Mouse (Mus musculus) heart, adult 18-20 months (tissue): ENCODE results near the gene Irf2bpl. TPM values are rescaled to one million over a fixed set of nuclear protein-coding genes. Genes with fewer than 3 reads are reported as not detected.

Source experiments
- DNase-seq, 2 experiments: peaks; one replicate each; pipeline ENCODE4 v3.0.0; 2021 to 2022; ENCODE audit warnings: mixed read lengths in 1 of 2
- total RNA-seq, 2 experiments: library from RNA; stranded (reverse); gene quantifications; 2 replicates each; pipeline ENCODE4 v1.2.3; 2021

Irf2bpl gene
- total RNA-seq, 2 experiments from 2014 or later: 30.0 to 30.5 TPM

DNA sequence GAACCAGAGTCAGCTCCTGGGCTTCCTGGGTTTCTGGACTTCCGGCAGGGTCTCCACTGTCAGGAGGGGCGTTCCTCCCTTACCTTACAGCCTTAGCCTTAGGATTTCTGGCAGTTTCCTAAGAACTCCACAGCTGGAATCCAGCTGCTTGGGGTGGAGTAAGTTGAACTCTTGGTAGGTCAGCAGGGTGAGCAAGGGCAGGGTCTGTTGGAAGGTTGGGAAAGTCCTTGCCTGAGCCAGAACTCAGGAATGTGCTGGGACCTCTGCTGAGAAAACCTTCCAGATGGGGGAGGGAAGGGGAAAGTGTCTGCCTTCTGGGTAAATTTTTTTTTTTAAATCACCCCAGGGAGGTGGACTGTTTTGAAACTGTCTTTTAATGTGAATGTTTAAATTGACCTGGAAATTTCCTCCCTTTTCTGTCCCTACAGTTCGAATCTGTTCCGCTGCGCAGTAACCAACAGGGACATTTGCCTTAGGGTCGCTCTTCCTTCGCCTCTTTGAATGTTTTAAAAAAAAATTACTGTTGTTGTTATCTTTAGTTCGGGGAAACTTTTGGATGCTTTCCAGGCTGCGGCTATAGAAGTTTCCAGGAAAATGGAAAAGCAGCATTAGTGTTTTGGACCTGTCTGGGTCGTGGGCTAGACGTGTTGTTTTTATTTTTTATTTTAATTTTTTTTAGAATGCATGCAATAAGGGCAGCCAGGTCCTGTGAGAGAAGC lies 15.0 kb upstream of the Irf2bpl start:
- peak; percentile 76 to 88 for DNase-seq

DNA sequence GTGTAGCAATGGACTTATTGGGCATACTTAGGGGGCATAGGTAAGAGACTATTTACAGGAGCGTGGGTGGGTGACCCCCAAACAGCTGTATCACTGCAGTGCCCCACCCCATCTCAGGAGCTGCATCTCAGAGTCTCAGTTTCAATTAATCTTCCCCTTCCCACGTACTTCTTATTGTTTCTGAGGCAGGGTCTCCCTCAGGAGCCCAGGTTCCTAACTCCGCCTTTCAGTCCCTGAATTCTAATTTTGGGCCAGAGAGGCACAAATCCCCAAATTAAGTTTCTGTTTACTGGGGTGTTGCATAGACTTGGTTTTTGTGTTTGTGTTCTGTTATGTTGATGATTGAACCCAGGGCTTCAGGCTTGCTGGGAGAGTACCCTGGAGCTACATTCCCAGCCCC lies 13.8 kb upstream of the Irf2bpl start:
- DNase-seq: no peak

DNA sequence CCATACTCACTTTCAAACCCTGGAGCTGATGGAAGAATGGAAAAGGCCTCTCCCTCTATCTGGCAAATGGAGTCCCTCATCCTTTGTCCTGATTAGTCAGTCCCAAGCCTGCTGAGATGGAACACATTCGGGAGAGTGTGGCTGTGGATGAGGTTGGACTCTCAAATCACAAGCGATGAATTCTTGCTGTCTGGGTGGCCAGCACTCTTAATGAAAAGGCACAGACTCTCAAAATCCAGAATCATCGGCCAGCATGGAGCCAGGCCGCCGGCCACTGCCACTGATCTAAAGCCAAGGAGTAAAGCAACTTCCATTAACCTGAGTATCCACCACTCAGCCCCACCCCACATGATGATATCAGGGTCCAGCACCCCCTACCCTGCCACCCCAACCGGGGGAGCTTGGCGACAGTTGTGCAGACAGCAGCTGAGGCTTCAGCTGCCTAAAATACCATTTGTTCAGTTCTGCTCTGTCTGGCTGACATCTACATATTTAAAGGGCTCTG lies 13.2 kb upstream of the Irf2bpl start:
- DNase-seq: no peak

DNA sequence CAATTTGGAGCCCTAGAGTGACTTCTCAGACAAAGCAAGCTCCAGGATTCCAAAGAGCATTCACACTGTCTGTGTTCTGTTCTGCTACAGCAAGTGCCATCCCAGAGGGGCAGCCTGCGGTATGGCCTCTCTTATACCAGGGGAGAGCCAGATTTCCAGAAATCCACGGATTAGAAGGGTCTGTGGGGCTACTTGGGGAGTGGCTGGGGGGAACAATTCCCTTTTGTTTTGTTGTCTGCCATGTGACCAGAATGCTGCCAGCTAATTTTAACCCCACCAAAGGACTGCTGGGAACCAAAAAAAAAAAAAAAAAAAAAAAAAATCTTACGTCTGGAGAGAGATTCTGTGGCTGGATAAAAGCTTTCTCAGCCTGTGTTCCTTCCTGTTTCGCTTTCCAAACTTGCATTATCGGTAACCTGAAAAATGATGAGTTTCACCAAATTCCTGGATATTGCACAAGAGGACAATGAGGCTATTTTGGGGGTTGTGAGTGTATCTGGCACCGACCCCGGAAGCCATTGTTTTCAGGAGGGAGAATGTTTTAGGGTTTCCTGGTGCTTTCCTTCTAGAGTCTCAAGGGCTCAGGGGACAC lies 12.4 kb upstream of the Irf2bpl start:
- DNase-seq: peak; percentile 79 to 80

GRCm38 (mm10) chr12:86896441-86896890 lies 11.9 kb upstream of the Irf2bpl start:
- no peak for DNase-seq

- DNase-seq: no peak
Measured at GRCm38 (mm10) chr12:86895703-86896409, 11.3 kb upstream of the Irf2bpl start.

GRCm38 (mm10) chr12:86894841-86895428 lies 10.3 kb upstream of the Irf2bpl start:
- DNase-seq: no peak

GRCm38 (mm10) chr12:86894184-86894839 lies 9.7 kb upstream of the Irf2bpl start:
- peak; percentile 98 to 99 for DNase-seq

- peak; percentile 75 to 79 for DNase-seq
Measured at GRCm38 (mm10) chr12:86893326-86894183, 9.0 kb upstream of the Irf2bpl start.

- peak in 1 of 2 experiments; percentile 70 for DNase-seq
Measured at GRCm38 (mm10) chr12:86892711-86893311, 8.2 kb upstream of the Irf2bpl start.

GRCm38 (mm10) chr12:86891786-86892702 lies 7.4 kb upstream of the Irf2bpl start:
- peak; percentile 92 to 93 for DNase-seq

DNA sequence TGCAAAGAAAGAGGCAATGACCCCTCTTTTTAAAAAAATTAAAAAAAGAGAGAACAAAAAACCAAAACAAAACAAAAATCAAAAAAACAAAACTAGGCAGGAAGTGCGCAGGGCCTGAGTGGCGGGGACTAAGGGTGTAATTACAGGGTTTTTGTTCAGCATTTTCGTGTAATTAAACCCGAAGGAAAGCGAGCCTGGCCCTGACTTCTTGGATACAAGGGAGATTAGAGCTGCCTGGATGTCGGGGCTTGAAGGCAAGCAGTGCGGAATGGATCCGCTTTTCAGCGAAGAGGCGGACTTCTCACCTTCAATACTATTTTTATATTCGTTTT lies 6.8 kb upstream of the Irf2bpl start:
- DNase-seq: peak in 1 of 2 experiments; percentile 39

- peak in 1 of 2 experiments; percentile 8 for DNase-seq
Measured at GRCm38 (mm10) chr12:86890796-86891301, 6.3 kb upstream of the Irf2bpl start.

- no peak for DNase-seq
Measured at GRCm38 (mm10) chr12:86890091-86890720, 5.6 kb upstream of the Irf2bpl start.

- DNase-seq: no peak
Measured at GRCm38 (mm10) chr12:86889103-86889644, 4.6 kb upstream of the Irf2bpl start.

DNA sequence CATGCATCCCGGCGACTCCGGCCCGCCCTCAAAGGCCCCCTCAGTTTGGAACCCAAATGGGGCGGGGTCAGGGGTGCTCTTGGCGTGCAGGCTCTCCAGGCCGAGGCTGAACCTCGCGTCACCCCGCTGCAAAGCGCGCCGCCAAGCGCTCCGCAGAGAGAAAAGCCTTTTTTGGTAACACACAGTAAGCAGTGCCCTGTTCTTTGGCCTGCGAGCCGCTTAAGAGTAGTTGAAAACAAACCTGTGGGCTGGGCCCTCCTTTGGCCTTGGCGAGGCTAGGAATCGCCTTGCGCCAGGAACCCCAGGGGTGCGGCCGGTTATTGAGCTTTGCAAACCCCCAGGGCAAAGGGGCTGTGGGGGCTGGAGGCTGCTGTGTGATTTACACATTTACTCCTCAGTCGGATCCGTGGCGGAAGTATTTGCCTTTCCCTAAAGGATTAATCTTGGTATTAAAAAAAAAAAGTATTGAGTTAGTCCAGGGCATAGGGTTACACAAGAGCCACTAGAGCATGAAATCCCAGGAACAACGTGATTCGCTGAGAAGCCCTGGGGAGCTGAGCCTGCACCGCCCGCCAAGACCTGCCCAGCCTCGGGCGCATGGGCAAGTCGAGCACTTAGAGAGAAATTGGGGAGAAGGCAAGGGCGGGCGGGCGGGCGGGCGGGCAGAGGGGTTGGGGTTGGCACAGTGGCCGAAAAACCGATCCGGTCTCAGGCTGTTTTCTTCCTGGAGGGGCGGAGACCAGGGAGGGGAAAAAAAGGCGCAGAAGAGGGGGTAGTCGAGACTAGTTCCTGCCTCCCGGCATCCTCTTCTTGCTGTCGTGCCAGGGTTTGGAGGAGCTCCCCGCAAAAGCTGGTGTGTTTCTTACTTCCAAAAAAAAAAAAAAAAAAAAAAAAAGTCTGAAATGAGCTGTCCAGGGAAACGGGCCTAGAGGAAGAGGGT lies 3.8 kb upstream of the Irf2bpl start:
- DNase-seq: peak; percentile 89 to 94
